Mouse (Mus musculus) heart, adult 2 months (tissue): ENCODE data around the gene Timm13.

ENCODE experiments used
- CTCF ChIP-seq: fragments of 200-600 bp; IDR thresholded peaks from 2 replicates; pipeline ENCODE4 v1.8.1; 2022; ENCODE audit warnings: antibody characterized with exemption, mild to moderate bottlenecking, moderate library complexity
- POLR2A ChIP-seq: fragments of 200-500 bp; IDR thresholded peaks from 2 replicates; pipeline ENCODE4 v1.6.1; 2011; ENCODE audit warnings: mild to moderate bottlenecking, low read depth, low read length, control low read depth; ENCODE audit not compliant: insufficient read depth

DNA sequence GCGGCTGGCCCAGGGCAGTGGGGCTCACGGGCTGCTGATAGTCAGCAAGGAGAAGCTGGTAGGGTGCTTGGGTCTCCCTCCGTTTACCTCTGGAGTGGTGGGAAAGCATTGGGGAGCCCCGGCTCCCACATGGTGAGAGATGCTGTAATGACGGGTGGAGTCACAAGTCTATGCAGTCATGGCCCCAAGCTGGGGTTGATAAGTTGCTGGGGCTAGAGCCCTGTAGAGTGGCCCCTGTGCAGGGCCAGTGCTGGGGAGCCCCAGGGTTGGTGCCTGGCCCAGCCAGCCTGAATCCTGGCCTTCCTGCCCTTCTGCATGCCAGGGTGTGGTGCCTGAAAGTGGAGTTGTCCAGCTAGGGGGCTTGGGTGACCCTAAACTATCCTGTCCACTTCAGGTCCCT, 38.5 kb downstream of the Timm13 start:
- TF ChIP-seq CTCF (no peak), POLR2A (no peak)
